Mouse (Mus musculus) granulocyte monocyte progenitor cell, adult 5-6 weeks (primary cell): ENCODE measurements around the gene Coa4. TPM values are rescaled to one million over a fixed set of nuclear protein-coding genes. Genes with fewer than 3 reads are reported as not detected.
A peak's percentile ranks its signal among the peaks of the same experiment; 100 is the strongest.

ENCODE experiments used
- ATAC-seq: replicated peaks from 2 replicates; pipeline ENCODE4 v1.8.0; 2016; ENCODE audit warnings: mild to moderate bottlenecking, moderate TSS enrichment, inconsistent platforms; ENCODE audit not compliant: poor library complexity, severe bottlenecking
- total RNA-seq, 2 experiments: library from RNA; stranded (forward) in 1 of 2; stranded (reverse) in 1 of 2; fragments of 200-712, 200-1000 nt in 1 of 2; fragments of >200 nt in 1 of 2; fragmentation: Nextera tagmentation in 1 of 2; gene quantifications; 2 replicates each; pipeline ENCODE4 v1.2.3; 2014 to 2017

Gene Coa4
- total RNA-seq (2014; fragmentation: Nextera tagmentation) (5.4 and 14.1 TPM in 2 replicates), total RNA-seq (2017) (20.0 and 21.1 TPM in 2 replicates)

DNA sequence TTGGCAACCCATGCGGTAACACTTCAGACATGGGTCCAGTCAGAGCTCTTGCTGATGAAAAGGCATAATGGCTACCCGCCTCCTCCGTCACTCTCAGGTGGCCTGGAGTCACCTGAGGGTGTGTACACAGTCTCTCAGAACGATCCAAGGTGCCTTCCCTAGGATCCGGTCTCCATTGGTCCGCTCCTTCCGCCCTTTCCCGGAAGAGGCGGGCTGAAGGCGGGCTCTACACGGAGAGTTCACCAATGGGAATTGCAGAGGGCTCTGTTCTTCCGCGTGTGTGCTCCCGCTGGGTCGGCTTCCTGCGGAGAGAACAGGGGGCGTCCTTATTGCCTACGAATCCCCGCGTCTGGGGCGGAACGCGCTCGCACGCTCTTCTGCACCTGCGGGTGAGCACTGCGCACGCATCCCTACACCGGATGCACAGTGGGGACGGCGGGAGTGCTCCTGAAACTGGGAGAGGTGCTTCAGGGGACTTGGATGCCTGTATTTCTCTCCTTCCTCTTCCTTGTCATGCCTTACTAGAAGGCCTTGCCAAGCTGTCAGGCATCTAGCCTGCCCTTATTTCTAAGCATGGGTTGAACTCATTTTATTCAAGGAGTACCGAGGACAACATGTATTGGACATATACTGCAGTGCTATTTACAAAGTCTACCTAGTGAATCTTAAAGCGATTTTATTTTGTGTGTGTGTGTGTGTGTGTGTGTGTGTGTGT is at the start of gene Coa4:
Coa4 (plus strand) TSS at position 268 of the 715 bp plus-strand sequence.
- peak; percentile 86 for ATAC-seq

DNA sequence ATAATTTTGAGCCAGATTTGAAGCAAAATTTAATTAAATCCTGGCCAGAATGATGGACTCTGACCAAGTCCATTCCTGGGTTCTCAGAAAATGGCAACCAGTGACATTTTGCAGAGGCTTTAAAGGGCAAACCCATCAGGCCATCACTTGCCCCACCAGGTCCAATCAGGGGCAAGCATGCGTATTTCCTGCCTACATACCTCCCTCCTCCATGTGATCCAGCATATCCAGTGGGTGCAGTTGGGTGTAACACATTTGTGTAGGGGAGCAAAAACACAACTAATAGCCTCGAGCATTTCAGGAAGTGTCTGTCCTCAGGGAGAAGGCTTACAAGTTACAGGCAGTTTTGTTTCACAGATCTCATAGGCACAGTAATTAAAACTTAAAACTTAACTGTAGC is 49.6 kb upstream of the Coa4 start:
- 0 out of 2 replicates have a peak, but pooled peaks have one; percentile 23 for ATAC-seq

DNA sequence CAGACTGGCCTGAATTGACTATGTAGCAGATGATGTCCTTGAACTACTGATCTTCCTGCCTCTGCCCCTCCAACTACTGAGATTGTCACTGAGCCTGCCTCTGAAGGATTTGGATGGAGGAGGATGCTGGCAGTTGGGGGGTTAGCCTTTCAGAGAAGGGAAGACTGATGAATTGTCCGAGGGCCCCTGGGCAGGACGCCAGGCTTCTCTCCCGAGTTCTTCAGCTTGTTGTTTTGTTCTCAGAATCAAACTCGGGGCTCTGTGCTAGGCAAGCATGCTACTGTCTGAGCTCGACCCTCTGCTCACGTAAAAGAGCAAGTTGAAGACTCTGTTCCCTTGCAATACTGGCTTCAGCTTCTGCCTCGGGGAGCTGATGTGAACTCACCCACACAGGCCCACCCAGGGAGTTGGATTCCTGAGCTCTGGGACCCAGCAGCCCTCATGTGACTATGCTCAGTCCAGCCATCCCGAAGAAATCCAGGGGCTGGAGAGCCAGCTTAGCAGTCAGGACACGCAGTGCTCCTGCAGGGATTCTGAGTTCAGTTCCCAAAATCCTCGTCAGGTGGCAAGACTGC is 48.3 kb upstream of the Coa4 start:
- ATAC-seq: no peak

DNA sequence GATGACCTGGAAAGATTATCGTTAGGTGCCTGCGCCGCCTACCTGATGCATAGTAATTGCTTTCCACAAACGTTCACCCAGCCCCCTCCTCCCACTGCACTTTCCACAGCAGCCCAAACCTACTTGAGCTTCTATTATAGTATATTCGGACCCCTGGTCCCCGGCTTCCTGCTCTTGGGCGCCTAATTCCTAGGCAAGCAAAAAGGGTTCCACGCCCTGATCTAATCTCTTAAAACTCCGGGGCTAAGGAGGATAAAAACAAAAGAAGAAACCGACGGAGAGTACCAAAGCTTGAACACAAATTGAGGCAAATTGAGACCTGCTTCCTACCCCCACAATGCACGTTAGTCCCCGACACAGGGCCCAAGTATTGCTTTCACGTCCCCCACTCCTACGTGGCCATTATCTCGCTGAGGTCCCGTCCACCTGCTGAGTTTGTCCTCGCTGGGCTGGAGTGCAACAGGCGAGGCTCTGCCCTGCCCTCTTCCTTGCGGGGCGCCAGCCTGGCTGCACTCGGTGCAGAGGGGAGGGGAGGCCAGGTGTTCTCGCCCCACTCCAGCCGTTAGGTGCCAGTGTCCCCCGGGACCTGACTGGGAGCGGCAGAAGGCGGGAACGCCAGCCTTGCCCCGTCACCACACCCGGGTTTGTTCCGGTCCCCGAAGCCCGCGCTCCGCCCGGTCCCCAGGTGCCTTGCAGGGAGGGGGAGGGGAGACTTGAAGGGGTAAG is 44.3 kb upstream of the Coa4 start:
- no peak for ATAC-seq

DNA sequence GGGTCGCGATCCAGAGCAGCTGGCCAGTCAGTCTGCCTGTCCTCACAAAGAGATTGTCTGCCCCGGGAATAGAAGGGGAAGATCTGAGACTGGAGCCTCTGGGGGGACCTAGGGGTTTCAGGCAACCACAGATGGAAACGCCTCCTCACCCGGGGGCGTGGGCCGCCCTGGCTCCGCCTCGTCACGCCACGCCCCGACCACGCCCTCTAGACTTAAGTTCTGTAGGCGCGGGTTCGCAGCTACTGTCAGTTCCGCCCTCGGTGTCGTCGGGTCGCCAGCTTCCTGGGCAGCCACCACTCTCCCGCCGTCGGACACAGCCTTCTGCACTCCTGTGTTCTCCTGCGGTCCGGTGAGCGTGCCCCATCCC is 43.8 kb upstream of the Coa4 start, which contains the start of gene Ucp2:
Ucp2 (plus strand) TSS at position 221 of the 367 bp plus-strand sequence.
- ATAC-seq: peak; percentile 75

DNA sequence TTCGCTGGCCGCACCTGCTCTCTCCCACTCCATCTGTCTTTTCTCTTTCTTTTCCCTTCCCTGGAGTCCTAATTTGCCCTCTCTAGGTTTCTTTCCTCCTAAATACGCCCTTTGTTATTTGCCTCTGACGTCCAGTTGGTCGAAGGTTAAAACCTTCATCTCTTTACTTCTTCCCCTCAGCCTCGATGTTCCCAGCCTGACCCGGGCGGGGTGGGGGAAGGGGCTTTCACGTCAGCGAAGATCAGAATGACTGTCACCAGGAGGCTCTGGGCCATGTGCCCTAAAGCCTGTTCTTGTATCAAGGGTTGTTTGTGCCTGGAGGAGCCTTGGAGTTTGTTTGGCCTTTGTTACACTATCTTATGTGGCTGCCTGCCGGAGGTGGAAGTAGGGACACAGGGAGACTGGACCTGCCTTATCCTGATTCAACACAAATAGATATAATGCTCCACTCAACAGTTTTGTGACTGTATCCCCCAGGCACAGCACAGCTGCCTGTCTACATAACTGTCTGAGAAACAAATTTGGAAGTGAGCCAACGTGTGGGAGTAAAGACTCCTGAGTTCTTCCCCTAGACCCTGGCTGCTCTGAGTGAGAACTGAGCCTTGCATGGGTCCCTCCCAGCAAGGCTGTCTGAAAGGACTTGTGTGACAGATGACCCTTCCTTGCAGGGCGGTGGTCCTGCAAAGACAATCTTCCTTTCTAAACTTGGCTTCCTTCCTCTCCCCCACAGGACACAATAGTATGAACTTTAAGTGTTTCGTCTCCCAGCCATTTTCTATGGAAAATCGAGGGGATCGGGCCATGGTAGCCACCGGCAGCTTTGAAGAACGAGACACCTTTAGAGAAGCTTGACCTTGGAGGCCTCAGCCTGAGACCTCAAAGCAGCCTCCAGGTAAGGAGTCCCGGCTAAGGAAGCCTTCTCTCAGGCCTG is 43.1 kb upstream of the Coa4 start:
- ATAC-seq: peak; percentile 1; the same call in 1 of the 2 replicates

DNA sequence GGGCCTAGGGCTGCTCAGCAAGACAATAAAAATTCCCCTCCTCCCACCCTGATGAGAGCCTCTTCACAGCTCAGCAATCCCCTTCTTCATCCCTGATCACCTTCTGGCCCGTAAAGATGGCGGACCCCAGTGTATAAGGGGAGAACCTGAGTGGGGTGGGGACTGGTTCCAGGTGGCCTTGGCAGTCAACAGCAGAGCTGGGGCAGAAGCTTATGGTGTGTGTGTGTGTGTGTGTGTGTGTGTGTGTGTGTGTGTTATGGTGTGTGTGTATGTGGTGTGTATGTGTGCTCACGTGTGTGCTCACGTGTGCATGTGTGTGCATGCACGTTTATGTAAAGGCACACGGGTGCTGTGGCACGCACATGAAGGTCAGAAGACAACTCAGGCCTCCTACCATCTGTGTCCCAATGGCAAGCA is 42.4 kb upstream of the Coa4 start:
- ATAC-seq: no peak

DNA sequence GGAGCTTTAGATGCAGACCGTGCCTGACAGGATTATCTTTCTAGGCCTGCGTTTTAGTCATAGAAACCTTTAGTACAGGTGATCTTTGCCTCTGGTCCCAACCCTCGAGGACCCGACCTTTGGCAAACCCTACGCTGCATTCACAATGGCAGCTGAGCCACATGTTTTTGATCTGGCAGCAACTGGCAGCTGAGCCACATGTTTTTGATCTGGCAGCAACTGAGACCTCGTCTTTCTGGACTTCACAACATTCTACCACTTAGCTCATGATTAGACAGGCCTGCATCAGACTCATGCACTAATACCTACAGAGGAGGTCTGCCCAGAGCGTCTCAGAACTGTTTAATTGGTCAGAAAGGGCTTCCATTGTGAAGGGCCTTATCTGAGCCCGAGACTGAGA is 41.8 kb upstream of the Coa4 start:
- no peak for ATAC-seq

DNA sequence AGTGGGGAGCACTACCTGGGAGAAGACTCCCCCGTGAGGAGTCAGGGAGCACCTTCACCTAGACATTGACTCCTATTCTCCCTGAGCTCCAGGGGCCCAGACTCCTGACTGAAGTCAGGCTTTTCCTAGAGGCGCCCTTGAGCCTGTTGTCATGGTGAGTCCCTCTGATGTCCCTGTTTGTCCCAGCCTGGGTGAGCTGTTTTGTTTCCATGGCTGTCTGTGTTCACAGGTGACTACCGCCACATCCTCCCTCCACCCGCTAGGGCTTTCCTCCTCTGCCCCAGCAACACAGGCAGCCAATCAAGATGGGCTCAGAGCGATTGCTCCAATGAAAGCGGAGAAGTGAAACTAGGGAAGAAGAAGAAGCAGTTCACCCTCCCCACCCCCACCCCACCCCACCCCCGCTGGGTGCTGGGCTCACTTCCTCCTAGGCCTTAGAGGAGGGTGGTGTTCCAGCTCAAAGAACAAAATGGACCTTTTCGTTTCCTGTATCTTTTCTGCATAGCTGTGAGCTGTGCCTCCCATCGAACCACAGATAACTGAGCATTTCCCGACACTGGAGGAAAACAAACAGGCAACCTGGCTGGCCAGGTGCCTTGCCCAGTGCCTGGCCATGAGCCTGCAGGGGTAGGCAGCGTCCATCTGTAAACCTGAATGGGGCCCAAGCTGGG is 41.2 kb upstream of the Coa4 start:
- ATAC-seq: peak; percentile 69

DNA sequence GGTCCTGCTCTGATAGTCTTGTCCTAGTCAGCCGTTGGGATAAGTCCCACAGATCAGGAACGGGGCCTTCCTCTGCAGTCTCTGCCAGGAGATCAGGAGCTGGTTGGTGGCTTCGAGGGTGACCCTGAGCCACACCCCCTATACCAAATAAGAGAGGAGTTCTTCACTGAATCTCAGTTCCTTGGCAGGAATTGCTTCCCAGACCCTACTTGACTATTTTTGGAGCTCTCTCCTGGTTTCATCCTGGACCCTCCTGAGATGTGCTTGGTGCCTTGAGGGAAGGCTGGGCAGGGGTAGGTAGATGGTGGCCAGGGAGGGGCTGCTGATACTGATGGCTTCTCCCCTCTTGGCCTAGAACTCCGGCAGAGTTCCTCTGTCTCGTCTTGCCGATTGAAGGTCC is 40.5 kb upstream of the Coa4 start:
- no peak for ATAC-seq

DNA sequence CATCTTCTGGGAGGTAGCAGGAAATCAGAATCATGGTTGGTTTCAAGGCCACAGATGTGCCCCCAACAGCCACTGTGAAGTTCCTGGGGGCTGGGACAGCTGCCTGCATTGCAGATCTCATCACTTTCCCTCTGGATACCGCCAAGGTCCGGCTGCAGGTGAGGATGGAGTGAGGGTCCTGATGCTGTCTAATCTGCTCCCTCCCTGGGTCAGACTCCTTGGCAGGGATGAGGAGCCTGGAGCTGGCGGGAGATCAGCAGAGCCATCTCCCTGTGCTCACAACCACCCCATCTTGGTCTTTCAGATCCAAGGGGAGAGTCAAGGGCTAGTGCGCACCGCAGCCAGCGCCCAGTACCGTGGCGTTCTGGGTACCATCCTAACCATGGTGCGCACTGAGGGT is 40.1 kb upstream of the Coa4 start:
- no peak for ATAC-seq

DNA sequence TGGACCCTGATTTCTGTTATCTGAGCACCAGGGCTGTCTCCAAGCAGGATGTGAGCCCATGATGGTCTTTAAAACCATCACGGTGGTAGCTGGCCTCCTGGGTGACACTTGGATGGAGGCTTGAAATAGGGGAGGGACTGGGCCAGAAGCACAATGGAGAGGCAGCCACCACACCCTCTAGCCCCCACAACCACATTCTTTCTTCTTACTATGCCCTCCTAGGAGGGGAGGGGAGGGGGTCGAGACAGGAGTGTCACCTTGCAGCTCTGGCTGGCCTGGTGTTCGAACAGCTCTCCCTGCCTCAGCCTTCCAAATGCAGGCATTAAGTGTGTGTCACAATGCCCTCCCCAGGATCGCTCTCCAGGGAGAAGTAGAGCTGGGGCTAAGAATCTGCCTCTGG is 39.5 kb upstream of the Coa4 start:
- no peak for ATAC-seq

DNA sequence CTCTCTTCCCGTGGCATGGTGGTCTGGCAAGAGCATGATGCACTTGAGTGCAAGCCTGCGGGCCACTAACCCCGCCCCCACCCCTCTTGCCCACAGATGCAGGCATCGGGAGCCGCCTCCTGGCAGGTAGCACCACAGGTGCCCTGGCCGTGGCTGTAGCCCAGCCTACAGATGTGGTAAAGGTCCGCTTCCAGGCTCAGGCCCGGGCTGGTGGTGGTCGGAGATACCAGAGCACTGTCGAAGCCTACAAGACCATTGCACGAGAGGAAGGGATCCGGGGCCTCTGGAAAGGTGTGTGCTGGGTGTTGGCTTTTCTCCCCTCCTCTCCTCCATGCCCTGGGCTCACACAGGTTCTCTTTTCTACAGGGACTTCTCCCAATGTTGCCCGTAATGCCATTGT is 38.9 kb upstream of the Coa4 start:
- no peak for ATAC-seq

DNA sequence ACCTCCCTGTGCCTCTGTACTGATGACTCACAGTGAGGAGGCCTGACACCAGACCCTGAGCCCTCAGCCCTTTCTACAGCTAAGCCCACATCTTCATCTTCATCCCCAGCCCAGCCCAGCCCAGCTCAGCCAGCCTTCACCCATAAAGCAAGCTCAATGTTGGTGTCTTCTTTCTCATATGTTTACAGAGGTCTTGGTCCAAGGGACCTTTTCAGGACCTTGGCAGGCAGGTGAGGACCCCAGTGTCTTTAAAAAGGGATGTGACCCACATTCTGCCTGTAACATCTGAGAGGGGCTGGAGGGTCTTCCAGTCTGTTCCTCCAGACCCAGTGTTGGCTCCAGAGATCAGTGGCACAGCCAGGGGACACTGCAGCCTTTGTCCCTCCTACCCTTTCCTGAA is 37.4 kb upstream of the Coa4 start:
- no peak for ATAC-seq

DNA sequence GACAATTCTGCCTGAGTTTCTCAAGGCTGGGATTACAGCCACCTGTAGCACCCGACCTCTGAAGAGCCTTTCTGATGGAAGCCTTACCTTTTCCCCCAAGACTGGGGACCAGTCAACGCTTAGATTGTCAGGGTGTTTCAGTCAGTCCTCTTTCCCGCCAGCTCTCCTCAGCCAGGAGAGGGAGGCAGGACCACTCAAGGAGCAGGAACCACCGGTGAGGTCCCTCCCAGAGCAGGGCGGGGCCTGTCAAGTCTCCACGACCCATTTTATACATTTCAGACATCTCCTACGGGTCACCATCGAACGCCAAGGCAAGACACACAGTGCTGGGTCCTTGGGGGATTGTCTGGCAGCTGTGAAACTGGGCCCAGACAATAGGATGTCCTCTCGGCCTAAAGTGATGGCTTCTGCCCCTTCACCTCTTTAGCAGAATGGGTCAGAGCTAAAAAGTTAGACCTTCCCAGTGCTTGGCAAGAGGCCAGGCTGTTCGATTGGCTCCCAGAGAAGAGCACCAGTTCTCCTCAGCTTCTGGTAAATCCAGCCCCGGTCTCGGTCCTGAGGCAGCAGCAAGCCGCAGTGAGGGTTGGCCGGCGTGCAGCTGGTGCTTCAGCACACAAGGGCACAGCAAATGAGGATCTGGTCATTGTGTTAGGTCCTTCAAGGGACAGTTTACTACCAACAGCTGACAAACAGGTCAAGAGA is 36.4 kb upstream of the Coa4 start:
- no peak for ATAC-seq

DNA sequence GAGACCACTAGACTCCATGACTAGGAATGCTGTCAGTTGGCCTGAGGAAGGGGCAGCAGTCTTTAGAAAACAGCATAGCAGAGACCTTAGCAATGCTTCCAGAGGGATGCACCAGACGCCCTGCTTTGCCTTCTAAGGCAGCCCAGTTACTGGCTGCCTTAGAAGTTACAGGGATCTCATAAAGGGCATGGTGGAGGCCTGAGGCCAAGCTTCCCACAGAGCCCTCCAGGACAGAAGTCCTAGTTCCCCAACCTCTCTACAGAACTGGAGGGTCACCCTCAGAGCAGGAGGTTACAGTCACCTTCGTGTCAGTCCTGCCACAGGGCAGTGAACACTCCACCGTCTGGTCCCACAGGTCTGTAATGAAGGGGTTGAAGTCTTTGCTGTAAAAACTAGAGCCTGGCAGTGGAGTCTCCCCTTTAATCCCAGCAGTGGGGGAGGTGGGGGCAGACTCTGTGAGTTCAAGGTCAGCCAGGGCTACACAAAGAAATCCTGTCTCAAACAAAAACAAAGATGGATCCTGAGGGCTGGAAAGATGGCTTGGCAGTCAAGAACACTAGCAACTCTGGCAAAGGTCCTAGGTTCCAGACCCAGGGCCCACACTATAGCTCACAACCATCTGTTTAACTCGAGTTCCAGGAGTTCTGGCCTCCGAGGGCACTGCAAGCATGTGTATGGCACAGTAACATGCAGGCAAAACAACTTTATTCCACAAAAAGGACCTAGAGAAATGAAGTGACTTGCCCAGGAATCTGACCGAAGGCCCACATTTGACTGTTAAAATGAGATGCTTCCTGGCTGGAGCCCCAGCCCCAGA is 35.6 kb upstream of the Coa4 start:
- ATAC-seq: no peak

DNA sequence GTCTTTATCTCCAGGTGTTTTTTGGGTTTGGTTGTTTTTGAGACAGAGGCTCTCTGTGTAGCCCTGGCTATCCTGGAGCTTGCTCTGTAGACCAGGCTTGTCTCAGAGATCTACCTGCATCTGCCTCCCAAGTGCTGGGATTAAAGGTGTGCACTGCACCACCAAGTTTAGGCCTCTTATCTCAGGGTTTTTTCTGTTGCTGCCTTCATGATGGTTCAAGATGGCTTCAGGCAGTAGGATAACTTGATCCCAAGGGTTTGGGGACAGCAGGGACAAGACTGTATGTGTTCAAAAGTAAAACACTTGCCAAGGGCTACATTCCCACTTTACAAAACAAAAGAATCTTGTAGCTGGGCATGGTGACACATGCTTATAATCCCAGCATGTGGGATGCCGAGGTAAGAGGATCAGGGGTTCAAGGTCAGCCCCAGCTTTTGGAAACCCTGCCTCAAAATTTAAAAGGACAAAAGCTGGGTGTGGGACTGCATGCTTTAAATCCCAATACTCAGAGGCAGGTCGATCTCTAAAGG is 35.0 kb upstream of the Coa4 start:
- ATAC-seq: no peak

DNA sequence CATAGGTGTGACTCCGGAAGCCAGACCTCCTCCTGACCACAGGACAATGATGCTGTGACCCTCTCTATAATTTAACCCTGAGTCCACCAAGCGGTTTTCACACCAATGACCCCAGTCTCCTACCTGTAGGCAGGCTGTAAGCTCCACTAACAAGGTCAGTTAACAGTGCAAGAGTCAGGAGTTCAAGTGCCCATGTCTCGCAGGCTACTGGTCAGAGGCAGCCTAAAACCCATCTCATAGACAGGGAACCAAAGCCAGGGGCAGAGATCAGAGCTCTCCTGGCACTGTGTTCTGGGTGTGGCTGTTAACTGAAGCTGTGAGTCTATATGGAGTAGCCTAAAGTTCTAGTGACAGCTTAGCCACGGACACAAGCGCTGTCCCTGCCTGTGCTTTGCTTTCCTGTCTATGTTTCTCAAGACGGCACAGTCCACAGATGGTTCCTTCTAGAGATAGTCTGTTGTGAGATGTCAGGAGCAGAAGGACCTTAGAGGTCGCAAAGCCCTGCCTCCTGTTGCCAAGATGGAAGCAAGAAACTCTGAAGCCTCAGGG is 34.4 kb upstream of the Coa4 start:
- peak; percentile 10; the same call in 1 of the 2 replicates for ATAC-seq
